Mouse (Mus musculus) liver, postnatal 0 days (tissue): ENCODE measurements at regions not wholly inside any gene's neighbourhood (a gene's known extent, or its start where the extent isn't known, plus 50 kb on each side); places are given as distances from the start of the nearest gene placed in this dataset.

Source experiments
- ATAC-seq: fragments of 200-750 bp; cut with Nextera tagmentation; 2 replicates; pipeline ENCODE4 v1.8.0; 2017; ENCODE audit warnings: mild to moderate bottlenecking, moderate library complexity
- DNase-seq: peaks from one replicate; pipeline ENCODE4 v3.0.0-alpha.2; 2016
- H3K27ac ChIP-seq: fragments of 300-500 bp; sonication (generic); 2 replicates; pipeline ENCODE4 v1.5.1; 2014; ENCODE audit warnings: antibody characterized with exemption, moderate library complexity, mild to moderate bottlenecking, low read depth
- H3K27me3 ChIP-seq: fragments of 300-500 bp; sonication (generic); 2 replicates; pipeline ENCODE4 v1.6.1; 2014; ENCODE audit warnings: low read length, control low read depth, mixed read lengths; ENCODE audit not compliant: insufficient read depth
- H3K36me3 ChIP-seq: fragments of 300-500 bp; sonication (generic); replicated peaks from 2 replicates; pipeline ENCODE4 v1.6.1; 2014; ENCODE audit warnings: mild to moderate bottlenecking, control low read depth, low read length, moderate library complexity, mixed read lengths; ENCODE audit not compliant: insufficient read depth
- H3K4me1 ChIP-seq: fragments of 300-500 bp; sonication (generic); 2 replicates; pipeline ENCODE4 v1.6.1; 2014; ENCODE audit warnings: antibody characterized with exemption, mild to moderate bottlenecking, control low read depth; ENCODE audit not compliant: insufficient read depth
- H3K4me2 ChIP-seq: fragments of 300-500 bp; sonication (generic); 2 replicates; pipeline ENCODE4 v1.6.1; 2014; ENCODE audit warnings: low read depth, mild to moderate bottlenecking, low read length, moderate library complexity, mixed read lengths
- H3K4me3 ChIP-seq: fragments of 300-500 bp; sonication (generic); 2 replicates; pipeline ENCODE4 v1.5.1; 2014; ENCODE audit warnings: low read depth, low read length
- H3K9ac ChIP-seq: fragments of 300-500 bp; sonication (generic); replicated peaks from 2 replicates; pipeline ENCODE4 v1.6.1; 2014; ENCODE audit warnings: mild to moderate bottlenecking, moderate library complexity
- H3K9me3 ChIP-seq: fragments of 300-500 bp; sonication (generic); 2 replicates; pipeline ENCODE4 v1.6.1; 2016; ENCODE audit warnings: mild to moderate bottlenecking, control low read depth, low read length, mixed read lengths
- CTCF ChIP-seq: sonication (generic); IDR thresholded peaks from 2 replicates; pipeline ENCODE4 v1.5.1; 2016; ENCODE audit warnings: antibody characterized with exemption, low read depth
- EP300 ChIP-seq: IDR thresholded peaks from 2 replicates; pipeline ENCODE4 v1.6.1; 2016; ENCODE audit warnings: antibody characterized with exemption, low read depth, mild to moderate bottlenecking
- WGBS: fragments of 180-500 bp; shearing (Covaris S2); extraction: QIAGEN DNeasy Blood & Tissue Kit; methylation state at CpG from one replicate; pipeline ENCODE4 v1.1.7; 2014; ENCODE audit not compliant: insufficient replicate concordance; 5-methylcytosine and 5-hydroxymethylcytosine counted together

GRCm38 (mm10) chr4:56207726-56208125 is 532.1 kb upstream of the Gm26657 start:
- Histone ChIP-seq H3K4me2 (no peak overlapping the region), H3K27ac (no peak overlapping the region), H3K36me3 (no peaks in the 10 kb centered on the region), H3K9me3 (no peaks in the 10 kb centered on the region), H3K27me3 (no peaks in the 10 kb centered on the region), H3K4me3 (no peak overlapping the region), H3K4me1 (no peaks in the 10 kb centered on the region), H3K9ac (no peak overlapping the region)
- ATAC-seq (no peak), DNase-seq (no peak)
- WGBS, result 55% methylated on average over 5 of the region's 5 CpGs
- TF ChIP-seq CTCF, result no peak
- no peak for TF ChIP-seq EP300

GRCm38 (mm10) chr4:56205069-56205468 is 534.8 kb upstream of the Gm26657 start:
- 70% methylated on average over 1 of the region's 1 CpGs for WGBS
- H3K36me3 ChIP-seq, result no peaks in the 10 kb centered on the region
- no peaks in the 10 kb centered on the region for H3K27me3 ChIP-seq
- ATAC-seq (no peak), DNase-seq (no peak)
- no peak overlapping the region for H3K4me3 ChIP-seq
- no peak overlapping the region for H3K9ac ChIP-seq
- H3K4me1 ChIP-seq, result no peaks in the 10 kb centered on the region
- no peak for TF ChIP-seq CTCF
- TF ChIP-seq EP300, result no peak
- H3K4me2 ChIP-seq, result no peak overlapping the region
- no peaks in the 10 kb centered on the region for H3K9me3 ChIP-seq
- H3K27ac ChIP-seq, result no peak overlapping the region

DNA sequence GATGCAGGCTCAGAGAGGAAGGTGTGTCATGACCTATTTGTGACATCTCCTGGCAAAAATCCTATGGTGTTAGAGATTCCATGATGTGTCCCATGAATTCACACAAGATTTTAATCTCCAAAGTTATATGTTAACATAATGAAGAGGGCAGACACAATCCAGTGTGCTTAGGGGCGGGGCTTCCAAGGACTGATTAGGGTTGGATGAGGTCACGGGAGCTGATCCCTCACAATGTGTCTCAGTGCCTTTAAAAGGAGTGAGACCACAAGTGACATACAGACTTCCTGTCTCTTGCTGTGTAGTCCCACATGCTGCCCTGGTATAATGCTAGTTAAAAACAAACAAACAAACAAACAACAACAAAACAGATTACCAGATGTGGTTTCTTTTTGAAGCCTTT is 546.5 kb upstream of the Gm26657 start:
- Histone ChIP-seq H3K36me3 (no peaks in the 10 kb centered on the region), H3K4me1 (no peaks in the 10 kb centered on the region), H3K9me3 (no peaks in the 10 kb centered on the region), H3K4me3 (no peak overlapping the region), H3K9ac (no peak overlapping the region), H3K4me2 (no peak overlapping the region), H3K27ac (no peak overlapping the region), H3K27me3 (no peaks in the 10 kb centered on the region)
- no peak for TF ChIP-seq EP300
- no peak for TF ChIP-seq CTCF
- 63% methylated on average over 2 of the region's 2 CpGs for WGBS
- no peak for ATAC-seq
- DNase-seq, result no peak

GRCm38 (mm10) chr4:56192516-56192915 is 547.4 kb upstream of the Gm26657 start:
- H3K9me3 ChIP-seq, result no peaks in the 10 kb centered on the region
- no peak overlapping the region for H3K9ac ChIP-seq
- ATAC-seq (no peak), DNase-seq (no peak)
- 75% methylated on average over 5 of the region's 5 CpGs for WGBS
- H3K4me2 ChIP-seq, result no peak overlapping the region
- no peak overlapping the region for H3K4me3 ChIP-seq
- no peaks in the 10 kb centered on the region for H3K4me1 ChIP-seq
- TF ChIP-seq CTCF (no peak), EP300 (no peak)
- no peaks in the 10 kb centered on the region for H3K36me3 ChIP-seq
- H3K27me3 ChIP-seq, result no peaks in the 10 kb centered on the region
- H3K27ac ChIP-seq, result no peak overlapping the region

DNA sequence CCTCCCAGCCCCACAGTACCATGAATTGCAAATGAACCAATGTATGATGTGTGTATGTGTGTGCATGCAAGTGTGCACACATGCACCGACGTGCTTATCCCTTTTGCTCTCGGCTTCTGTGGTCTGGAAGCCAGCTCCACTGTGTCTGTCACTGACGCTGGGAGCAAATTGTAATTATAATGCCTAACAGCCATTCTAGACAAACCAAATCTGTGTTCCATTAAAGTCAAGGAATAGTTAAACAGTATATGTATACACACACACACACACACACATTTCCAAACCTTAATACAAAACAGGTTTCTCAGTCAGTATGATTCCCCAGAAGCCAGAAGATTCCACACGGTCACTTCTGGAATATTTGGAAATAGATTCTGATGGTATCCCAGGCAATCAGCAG is 560.3 kb upstream of the Gm26657 start:
- WGBS, result 79% methylated on average over 5 of the region's 5 CpGs
- no peak for DNase-seq

DNA sequence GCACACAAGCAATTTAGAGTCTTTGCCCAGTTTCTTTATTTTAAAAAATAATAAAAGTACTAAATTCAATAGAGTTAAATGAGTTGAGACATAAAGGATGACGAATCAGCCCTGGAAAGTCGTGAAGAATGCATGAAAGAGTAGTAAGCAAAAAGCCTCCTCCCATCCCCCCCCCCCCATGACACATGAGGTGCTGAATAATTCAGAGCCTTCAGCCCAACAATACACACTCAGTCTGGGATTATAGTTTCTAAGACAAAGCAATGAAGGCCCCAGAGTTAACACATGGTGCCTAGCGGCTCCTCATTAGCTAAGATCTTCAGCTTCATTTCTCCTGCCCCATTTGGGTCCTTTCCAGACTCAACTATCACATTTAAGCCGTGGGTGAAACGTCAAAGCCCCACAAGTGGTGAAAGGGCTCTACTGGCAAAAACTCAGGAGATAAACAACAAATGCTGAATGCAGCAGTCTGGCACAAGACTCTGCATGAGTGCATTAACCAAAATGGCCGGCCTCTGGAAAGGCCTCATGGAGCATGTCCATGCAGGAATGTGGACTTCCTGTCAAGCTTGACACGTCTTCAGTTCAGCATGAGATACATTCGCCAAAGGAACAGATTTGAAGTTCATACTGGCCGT is 560.9 kb upstream of the Gm26657 start:
- TF ChIP-seq CTCF (no peak), EP300 (no peak)
- no peak overlapping the region for H3K9ac ChIP-seq
- H3K4me2 ChIP-seq, result no peak overlapping the region
- DNase-seq, result no peak
- no peaks in the 10 kb centered on the region for H3K36me3 ChIP-seq
- H3K4me1 ChIP-seq, result no peaks in the 10 kb centered on the region
- 68% methylated on average over 9 of the region's 9 CpGs for WGBS
- no peak overlapping the region for H3K4me3 ChIP-seq
- H3K9me3 ChIP-seq, result no peaks in the 10 kb centered on the region
- no peak overlapping the region for H3K27ac ChIP-seq
- no peak for ATAC-seq
- H3K27me3 ChIP-seq, result no peaks in the 10 kb centered on the region

More for the DNA sequence above, 560.3 kb upstream of the Gm26657 start:
- no peak for TF ChIP-seq EP300
- TF ChIP-seq CTCF, result no peak
- H3K9ac ChIP-seq, result no peak overlapping the region
- ATAC-seq, result no peak
- H3K4me3 ChIP-seq, result no peak overlapping the region
- H3K27me3 ChIP-seq, result no peaks in the 10 kb centered on the region
- no peaks in the 10 kb centered on the region for H3K4me1 ChIP-seq
- H3K9me3 ChIP-seq, result no peaks in the 10 kb centered on the region
- H3K27ac ChIP-seq, result no peak overlapping the region
- no peaks in the 10 kb centered on the region for H3K36me3 ChIP-seq
- H3K4me2 ChIP-seq, result no peak overlapping the region

GRCm38 (mm10) chr4:56161257-56161594 is 578.6 kb upstream of the Gm26657 start:
- TF ChIP-seq CTCF (no peak), EP300 (no peak)

More at GRCm38 (mm10) chr4:56161257-56161594, 578.6 kb upstream of the Gm26657 start:
- no peaks in the 10 kb centered on the region for H3K4me1 ChIP-seq
- no peaks in the 10 kb centered on the region for H3K27me3 ChIP-seq
- H3K4me3 ChIP-seq, result no peak overlapping the region
- H3K4me2 ChIP-seq, result no peak overlapping the region
- DNase-seq (no peak), ATAC-seq (no peak)
- no peaks in the 10 kb centered on the region for H3K9me3 ChIP-seq
- WGBS, result 75% methylated on average over 3 of the region's 3 CpGs
- no peak overlapping the region for H3K9ac ChIP-seq
- H3K27ac ChIP-seq, result no peak overlapping the region
- no peaks in the 10 kb centered on the region for H3K36me3 ChIP-seq
